Mouse (Mus musculus): ENCODE results near the gene Sept11. TPM values are rescaled to one million over a fixed set of nuclear protein-coding genes. Genes with fewer than 3 reads are reported as not detected.
A peak's percentile ranks its signal among the peaks of the same experiment; 100 is the strongest.

Gene Sept11
- polyA plus RNA-seq, 1 experiment, result 46.8 TPM

DNA sequence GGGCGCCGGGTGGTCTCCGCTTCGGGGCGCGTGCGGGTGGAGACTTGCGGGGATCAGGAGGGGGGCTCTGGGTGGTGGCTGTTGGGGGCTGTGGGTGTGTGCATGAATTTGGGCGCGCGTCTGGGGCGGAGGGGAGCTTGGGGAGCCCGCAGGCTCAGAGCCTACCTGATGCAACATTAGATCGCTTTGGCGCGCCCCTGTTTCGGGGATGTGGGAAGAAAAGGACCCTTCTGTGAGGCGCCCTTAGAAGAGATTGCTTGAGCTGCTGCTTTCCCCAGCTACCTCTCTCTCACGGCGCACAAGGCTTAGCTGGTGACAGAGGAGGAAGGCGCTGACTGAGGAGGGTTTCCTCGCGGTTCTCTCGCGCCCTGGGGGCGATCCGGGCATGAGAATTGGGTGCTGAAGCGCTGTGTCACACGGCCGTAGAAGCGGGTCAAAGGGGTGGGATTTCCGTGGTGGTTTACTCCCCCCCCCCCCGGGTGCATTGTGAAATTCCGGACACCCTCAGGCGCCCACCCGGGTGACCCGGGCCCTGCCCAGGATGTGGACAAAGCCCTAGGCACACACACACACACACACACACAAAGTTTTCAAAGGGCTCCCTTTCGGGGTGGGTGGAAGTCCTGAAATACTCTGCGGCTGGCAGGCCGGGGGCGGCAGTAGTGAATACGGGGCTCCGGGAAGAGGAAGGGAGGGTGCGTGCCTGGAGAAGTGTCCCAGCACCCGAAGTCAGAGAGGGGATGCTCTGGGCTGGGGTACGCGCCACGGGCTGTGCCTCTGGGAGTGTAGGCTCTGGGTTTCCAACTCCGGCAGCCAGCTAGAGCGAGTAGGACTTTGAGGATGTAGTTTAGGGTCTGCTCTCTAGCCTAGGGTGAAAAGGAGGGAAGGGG lies 646 bp downstream of the Sept11 start:
- peak; percentile 54 for DNase-seq
- peaks cover 10% of the 10 kb centered on the region for H3K4me1 ChIP-seq (ENCODE audit: control insufficient read depth, insufficient read depth, low read length)
- under 1% methylated on average over 50 of the region's 50 CpGs for WGBS
- H3K4me3 ChIP-seq (replicated peaks; ENCODE audit: extremely low read depth, low read depth, low read length), result peak overlapping the region; percentile 91
- no peak for TF ChIP-seq CTCF (IDR thresholded peaks at IDR 0.05; ENCODE audit: insufficient read depth, low read length)
- TF ChIP-seq POLR2A (IDR thresholded peaks at IDR 0.05; ENCODE audit: borderline replicate concordance, extremely low read depth, low read depth, low read length), result 0 out of 2 replicates have a peak, but pooled peaks have one; percentile 7

DNA sequence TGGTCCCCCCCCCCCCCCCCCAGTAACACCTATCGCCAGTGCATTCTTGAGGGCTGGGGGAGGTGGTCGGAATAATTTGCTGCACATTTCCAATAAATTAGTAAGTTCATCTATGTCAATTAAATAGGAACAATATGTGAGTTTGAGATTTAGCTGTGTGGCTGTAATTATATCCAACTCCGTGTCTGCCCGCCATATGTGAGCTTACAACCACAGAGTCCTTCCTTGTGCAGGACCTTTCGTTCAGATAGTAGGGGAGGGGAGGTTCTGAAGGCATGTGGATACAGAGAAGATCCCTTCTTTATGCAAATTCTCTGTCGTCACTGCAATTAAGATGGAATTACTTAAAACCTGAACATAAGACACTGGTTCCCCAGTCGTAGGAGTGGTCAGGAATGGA lies 2.1 kb downstream of the Sept11 start:
- DNase-seq, result no peak
- WGBS, result 82% methylated on average over 7 of the region's 7 CpGs
- Histone ChIP-seq H3K4me1 (ENCODE audit: control insufficient read depth, insufficient read depth, low read length) (peaks cover 10% of the 10 kb centered on the region), H3K4me3 (replicated peaks; ENCODE audit: extremely low read depth, low read depth, low read length) (no peak overlapping the region)
- TF ChIP-seq POLR2A (IDR thresholded peaks at IDR 0.05; ENCODE audit: borderline replicate concordance, extremely low read depth, low read depth, low read length) (no peak), CTCF (IDR thresholded peaks at IDR 0.05; ENCODE audit: insufficient read depth, low read length) (no peak)

GRCm38 (mm10) chr5:93097204-93097906 lies 4.1 kb downstream of the Sept11 start:
- Histone ChIP-seq H3K4me1 (ENCODE audit: control insufficient read depth, insufficient read depth, low read length) (peaks cover 7% of the 10 kb centered on the region), H3K4me3 (replicated peaks; ENCODE audit: extremely low read depth, low read depth, low read length) (no peak overlapping the region)
- TF ChIP-seq CTCF (IDR thresholded peaks at IDR 0.05; ENCODE audit: insufficient read depth, low read length), result no peak
- no peak for TF ChIP-seq POLR2A (IDR thresholded peaks at IDR 0.05; ENCODE audit: borderline replicate concordance, extremely low read depth, low read depth, low read length)
- DNase-seq, result no peak
- 77% methylated on average over 13 of the region's 13 CpGs for WGBS

DNA sequence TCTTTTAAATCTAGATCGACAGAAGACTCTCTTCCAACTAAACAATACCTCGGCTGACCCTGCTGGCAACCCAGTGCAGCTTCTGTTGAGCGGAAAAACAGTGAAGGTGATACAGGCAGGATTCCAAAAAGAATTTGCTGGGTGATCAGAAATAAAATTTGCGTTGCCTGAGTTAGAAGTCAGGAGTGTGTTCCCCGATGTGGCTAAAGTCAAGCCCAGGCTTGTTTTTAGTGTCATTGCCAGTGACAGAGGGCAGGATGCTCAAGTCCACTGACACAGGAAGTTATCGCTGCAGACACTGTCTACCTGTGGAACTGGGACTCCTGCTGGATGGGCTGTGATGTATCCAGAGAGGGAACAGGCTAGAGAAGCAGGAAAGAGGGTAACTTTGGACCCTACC lies 5.0 kb downstream of the Sept11 start:
- no peak for TF ChIP-seq CTCF (IDR thresholded peaks at IDR 0.05; ENCODE audit: insufficient read depth, low read length)
- TF ChIP-seq POLR2A (IDR thresholded peaks at IDR 0.05; ENCODE audit: borderline replicate concordance, extremely low read depth, low read depth, low read length), result no peak
- no peak for DNase-seq
- peaks cover 6% of the 10 kb centered on the region; the same call in 1 of the 2 replicates for H3K4me1 ChIP-seq (ENCODE audit: control insufficient read depth, insufficient read depth, low read length)
- 46% methylated on average over 6 of the region's 6 CpGs for WGBS
- no peak overlapping the region for H3K4me3 ChIP-seq (replicated peaks; ENCODE audit: extremely low read depth, low read depth, low read length)

GRCm38 (mm10) chr5:93098811-93099210 lies 5.6 kb downstream of the Sept11 start:
- 54% methylated on average over 14 of the region's 14 CpGs for WGBS
- TF ChIP-seq POLR2A (IDR thresholded peaks at IDR 0.05; ENCODE audit: borderline replicate concordance, extremely low read depth, low read depth, low read length) (no peak), CTCF (IDR thresholded peaks at IDR 0.05; ENCODE audit: insufficient read depth, low read length) (no peak)
- peaks cover 6% of the 10 kb centered on the region; the same call in 1 of the 2 replicates for H3K4me1 ChIP-seq (ENCODE audit: control insufficient read depth, insufficient read depth, low read length)
- DNase-seq, result no peak
- H3K4me3 ChIP-seq (replicated peaks; ENCODE audit: extremely low read depth, low read depth, low read length), result no peak overlapping the region

GRCm38 (mm10) chr5:93100906-93101305 lies 7.7 kb downstream of the Sept11 start:
- H3K4me1 ChIP-seq (ENCODE audit: control insufficient read depth, insufficient read depth, low read length), result peaks cover 6% of the 10 kb centered on the region; the same call in 1 of the 2 replicates
- no peak overlapping the region for H3K4me3 ChIP-seq (replicated peaks; ENCODE audit: extremely low read depth, low read depth, low read length)
- no peak for DNase-seq
- TF ChIP-seq CTCF (IDR thresholded peaks at IDR 0.05; ENCODE audit: insufficient read depth, low read length) (no peak), POLR2A (IDR thresholded peaks at IDR 0.05; ENCODE audit: borderline replicate concordance, extremely low read depth, low read depth, low read length) (no peak)
- WGBS, result 68% methylated on average over 4 of the region's 4 CpGs

DNA sequence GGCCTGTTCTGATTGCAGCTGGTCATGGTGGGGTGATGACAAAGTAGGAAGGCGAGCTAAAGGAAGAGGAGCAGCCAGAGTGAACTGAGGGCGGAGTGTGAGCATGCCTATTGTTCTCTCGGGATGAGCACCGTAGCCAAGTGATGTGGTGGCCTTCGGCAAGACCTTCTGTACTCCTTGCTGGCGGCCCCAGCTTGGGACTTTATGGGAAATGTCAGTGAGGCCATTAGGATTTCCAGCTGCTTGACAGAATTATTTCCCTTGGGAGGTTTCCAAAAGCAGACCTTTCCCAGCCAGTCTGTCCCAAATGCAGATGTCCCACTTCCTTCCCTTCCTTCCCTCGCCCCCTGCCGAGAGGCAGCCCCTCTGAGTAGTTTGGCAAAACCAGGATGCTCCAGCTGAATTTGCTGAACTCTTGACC lies 8.1 kb downstream of the Sept11 start:
- no peak for DNase-seq
- TF ChIP-seq POLR2A (IDR thresholded peaks at IDR 0.05; ENCODE audit: borderline replicate concordance, extremely low read depth, low read depth, low read length) (no peak), CTCF (IDR thresholded peaks at IDR 0.05; ENCODE audit: insufficient read depth, low read length) (no peak)
- WGBS, result 45% methylated on average over 8 of the region's 8 CpGs
- H3K4me3 ChIP-seq (replicated peaks; ENCODE audit: extremely low read depth, low read depth, low read length), result no peak overlapping the region
- H3K4me1 ChIP-seq (ENCODE audit: control insufficient read depth, insufficient read depth, low read length), result peaks cover 6% of the 10 kb centered on the region; the same call in 1 of the 2 replicates

DNA sequence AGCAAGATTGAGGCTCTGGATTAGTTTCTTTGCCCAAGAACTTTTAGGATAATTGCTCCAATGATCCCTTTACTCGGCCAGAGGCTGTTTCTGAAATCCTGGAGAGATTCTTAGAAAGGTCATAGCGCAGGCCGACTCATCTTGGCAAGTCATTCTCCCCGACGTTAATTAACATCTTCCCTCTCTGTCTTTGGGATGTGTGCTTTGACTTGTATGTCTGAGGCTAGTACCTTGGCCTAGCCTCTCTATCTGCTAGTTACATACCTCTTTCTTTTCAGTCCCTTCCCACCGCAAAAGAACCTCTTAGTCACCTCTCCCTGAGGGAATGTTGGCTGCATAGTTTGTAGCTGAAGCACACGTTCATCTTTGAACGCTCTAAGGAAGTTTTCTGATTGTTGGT lies 10.4 kb downstream of the Sept11 start:
- H3K4me1 ChIP-seq (ENCODE audit: control insufficient read depth, insufficient read depth, low read length), result peaks cover 7% of the 10 kb centered on the region; the same call in 1 of the 2 replicates
- 65% methylated on average over 8 of the region's 8 CpGs for WGBS

DNA sequence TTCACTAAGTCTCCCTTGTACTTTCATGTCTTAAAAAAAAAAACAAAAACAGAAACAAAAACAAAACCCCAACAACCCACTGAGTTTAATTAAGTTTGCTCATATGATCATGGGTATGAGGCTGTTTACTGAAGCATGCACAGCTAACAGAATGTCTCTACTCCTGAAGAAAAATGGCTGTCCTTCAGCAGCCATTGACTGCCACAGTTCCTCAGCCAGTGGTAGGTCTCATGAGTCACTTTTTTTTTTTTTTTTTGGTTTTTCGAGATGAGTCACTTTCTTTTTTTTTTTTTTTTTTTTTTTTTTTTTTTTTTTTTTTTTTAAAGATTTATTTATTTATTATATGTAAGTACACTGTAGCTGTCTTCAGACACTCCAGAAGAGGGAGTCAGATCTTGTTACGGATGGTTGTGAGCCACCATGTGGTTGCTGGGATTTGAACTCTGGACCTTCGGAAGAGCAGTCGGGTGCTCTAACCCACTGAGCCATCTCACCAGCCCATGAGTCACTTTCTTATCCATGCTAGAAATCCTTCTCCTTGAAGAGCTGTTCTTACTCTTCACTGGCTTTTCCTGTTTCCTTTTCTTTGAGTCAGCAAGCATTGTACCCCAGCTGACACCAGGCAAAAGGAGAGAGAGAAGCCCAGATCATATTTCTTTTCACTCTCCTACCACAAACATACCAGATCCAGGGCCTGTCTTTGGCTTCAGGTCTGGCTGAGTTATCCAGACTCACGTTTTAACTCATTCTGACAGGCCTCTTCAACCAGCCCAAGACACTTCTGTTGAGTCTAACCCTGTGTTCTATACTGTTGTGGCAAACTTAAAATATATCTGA lies 12.0 kb downstream of the Sept11 start:
- no peak for DNase-seq

More for the DNA sequence above, 10.4 kb downstream of the Sept11 start:
- no peak for DNase-seq
- no peak for TF ChIP-seq POLR2A (IDR thresholded peaks at IDR 0.05; ENCODE audit: borderline replicate concordance, extremely low read depth, low read depth, low read length)
- H3K4me3 ChIP-seq (replicated peaks; ENCODE audit: extremely low read depth, low read depth, low read length), result no peak overlapping the region

More for the DNA sequence above, 12.0 kb downstream of the Sept11 start:
- no peak for TF ChIP-seq CTCF (IDR thresholded peaks at IDR 0.05; ENCODE audit: insufficient read depth, low read length)
- TF ChIP-seq POLR2A (IDR thresholded peaks at IDR 0.05; ENCODE audit: borderline replicate concordance, extremely low read depth, low read depth, low read length), result no peak
- peaks cover 8% of the 10 kb centered on the region; the same call in 1 of the 2 replicates for H3K4me1 ChIP-seq (ENCODE audit: control insufficient read depth, insufficient read depth, low read length)
- 55% methylated on average over 4 of the region's 5 CpGs for WGBS
- H3K4me3 ChIP-seq (replicated peaks; ENCODE audit: extremely low read depth, low read depth, low read length), result no peak overlapping the region
